Mouse (Mus musculus) urinary bladder, postnatal 0 days (tissue): ENCODE results near the gene Panx1. TPM values are rescaled to one million over a fixed set of nuclear protein-coding genes. Genes with fewer than 3 reads are reported as not detected.

Experiments used
- polyA plus RNA-seq: library from polyadenylated mRNA; unstranded; fragments of >200 nt; fragmentation: Nextera tagmentation; extraction: Ambion mirVana; gene quantifications from 2 replicates; pipeline ENCODE4 v1.2.1, GENCODE M21; 2015

The Panx1 gene
- 18.2 and 19.1 TPM in 2 replicates for polyA plus RNA-seq

DNA sequence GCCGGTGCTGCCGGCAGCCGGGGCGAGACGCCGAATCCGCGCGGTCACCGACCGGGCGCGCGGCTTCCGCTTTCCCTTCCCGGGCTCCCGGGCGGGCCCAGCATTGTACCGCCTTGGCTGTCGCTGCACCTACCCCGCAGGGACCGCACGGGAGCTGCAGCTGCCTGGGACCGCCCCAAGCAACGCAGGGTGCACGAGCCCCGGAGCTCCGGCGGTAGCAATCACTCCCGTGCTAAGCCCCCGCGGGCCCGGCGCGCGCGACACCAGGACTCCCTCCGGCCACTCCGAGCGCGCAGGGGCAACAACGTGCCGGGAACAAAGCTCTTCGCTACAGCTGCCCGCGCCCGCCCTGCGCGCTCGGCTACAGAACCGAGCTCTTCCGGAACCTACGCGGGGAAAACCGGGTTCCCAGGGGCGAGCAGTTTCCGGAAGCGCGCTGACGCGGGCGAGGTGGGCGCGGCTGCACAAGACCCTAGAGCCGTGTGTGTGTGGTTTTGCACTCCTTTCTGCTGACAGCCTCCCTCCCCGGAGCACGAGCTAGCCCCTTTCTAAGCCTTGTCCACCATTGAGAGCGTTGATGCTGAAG is at the start of gene Panx1:
Gene Panx1 (minus strand): TSS at position 395 of the 586 bp plus-strand sequence.

Other genes with a start within 250 kb of the Panx1 start
- 0.07 TPM in 1 of 2 replicates, not detected in the other for gene Gpr83, start 185.3 kb downstream of the Panx1 start, polyA plus RNA-seq
- not detected in 2 replicates for gene Izumo1r, start 141.5 kb downstream of the Panx1 start, polyA plus RNA-seq
- not detected in 2 replicates for gene Hephl1, start 66.6 kb upstream of the Panx1 start, polyA plus RNA-seq
- gene Vstm5, start 193.6 kb upstream of the Panx1 start, polyA plus RNA-seq = 3.1 and 3.6 TPM in 2 replicates
- 16.3 and 19.1 TPM in 2 replicates for gene Med17, start 234.5 kb upstream of the Panx1 start, polyA plus RNA-seq